Mouse (Mus musculus) right cerebral cortex, adult 2 months (tissue): Measurements from ENCODE around the gene Twsg1.

ENCODE experiments used
- DNase-seq, 2 experiments: peaks; one replicate each; pipeline ENCODE4 v3.0.0; 2021 to 2022; ENCODE audit warnings: low spot score in 2 of 2

Gene Twsg1

DNA sequence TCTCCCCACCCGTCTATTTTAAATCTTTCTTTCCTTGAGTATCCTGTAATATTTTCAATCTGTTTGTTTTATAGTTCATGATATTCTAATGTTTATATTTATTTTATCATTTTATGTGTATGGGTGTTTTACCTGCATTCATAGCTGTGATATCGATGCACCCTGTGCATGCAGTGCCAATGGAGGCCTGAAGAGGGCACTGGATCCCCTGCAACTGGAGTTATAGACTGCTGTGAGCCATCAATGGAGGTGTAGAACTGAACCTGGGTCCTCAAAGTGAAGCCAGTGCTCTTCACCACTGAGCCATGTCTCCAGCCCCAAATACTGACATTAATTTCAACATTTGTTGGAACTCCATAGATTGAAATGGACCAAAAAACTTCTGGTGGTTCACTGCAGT, 17.3 kb downstream of the Twsg1 start:
- no peak for DNase-seq

GRCm38 (mm10) chr17:65931525-65931924, 19.5 kb downstream of the Twsg1 start:
- DNase-seq = no peak

GRCm38 (mm10) chr17:65930960-65931359, 20.1 kb downstream of the Twsg1 start:
- peak; percentile 62 to 70 for DNase-seq

DNA sequence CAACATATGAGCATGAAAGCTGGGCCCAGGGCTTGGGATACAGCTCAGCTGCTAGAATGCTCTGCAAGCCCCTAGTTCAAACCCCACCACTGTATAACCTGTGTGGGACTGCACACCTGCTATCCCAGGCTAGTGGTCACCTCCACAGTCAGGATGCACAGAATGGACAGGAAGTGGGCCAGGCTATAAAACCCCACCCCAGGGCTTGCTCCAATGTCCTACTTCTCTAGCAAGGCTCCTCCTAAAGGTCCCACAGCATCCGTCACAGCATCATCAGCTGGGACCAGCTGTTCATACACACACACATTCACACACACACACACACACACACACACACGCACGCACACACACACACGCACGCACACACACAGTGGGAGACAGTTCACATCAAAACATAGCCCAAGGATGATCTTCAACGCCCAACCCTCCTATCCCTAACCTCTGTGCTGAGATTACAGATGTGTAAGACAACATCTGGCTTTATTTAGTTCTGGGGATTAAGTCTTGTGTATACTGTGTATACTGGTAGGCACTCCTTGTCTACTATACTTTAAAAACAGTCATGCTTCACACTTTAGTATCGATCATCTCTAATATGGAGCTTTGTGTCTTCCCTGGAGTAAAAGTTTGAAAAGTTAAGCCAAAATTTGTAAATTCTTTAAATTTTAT, 20.7 kb downstream of the Twsg1 start:
- DNase-seq = no peak

- no peak for DNase-seq
Measured at GRCm38 (mm10) chr17:65929319-65929978, 21.6 kb downstream of the Twsg1 start.

GRCm38 (mm10) chr17:65927077-65927476, 23.9 kb downstream of the Twsg1 start:
- peak in 1 of 2 experiments; percentile 44 for DNase-seq

- DNase-seq = no peak
Measured at GRCm38 (mm10) chr17:65924218-65924617, 26.8 kb downstream of the Twsg1 start.

DNA sequence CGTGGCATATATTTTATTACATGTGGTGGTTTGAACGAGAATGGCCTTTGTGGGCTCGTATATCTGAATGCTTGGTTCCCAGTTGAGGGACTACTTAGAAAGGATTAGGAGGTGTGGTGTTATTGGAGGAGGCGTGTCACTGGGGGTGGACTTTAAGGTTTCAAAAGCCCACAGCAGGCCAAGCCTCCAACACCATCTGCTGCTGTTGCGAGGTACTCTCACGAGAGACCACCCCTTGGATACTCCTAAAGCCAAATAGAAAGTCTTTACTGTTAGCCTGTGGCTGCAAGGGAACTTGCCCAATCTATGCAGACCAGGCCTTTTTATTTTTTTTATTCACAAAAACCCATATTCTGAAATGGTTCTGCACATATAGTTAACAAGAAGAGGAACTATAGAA, 29.1 kb downstream of the Twsg1 start:
- no peak for DNase-seq

DNA sequence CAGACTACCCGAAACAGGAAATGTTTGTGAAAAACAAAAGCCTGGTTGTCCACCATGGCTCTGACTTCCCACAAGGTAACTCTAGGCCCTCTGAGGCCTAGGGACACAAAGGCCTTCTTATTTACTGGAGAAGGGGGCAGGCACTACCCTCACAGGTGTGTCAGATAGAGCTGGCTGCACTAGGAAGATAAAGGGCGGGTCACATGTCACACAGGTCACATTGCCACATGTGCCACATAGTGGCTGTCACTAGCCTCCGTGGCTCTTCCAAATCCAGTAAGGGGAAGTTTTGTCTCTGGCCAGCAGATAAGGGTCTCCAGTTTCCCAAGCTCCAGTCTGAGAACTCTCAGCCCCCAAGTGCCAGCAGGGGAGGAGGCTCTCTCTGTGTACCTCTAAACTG, 31.8 kb downstream of the Twsg1 start:
- DNase-seq = no peak

DNA sequence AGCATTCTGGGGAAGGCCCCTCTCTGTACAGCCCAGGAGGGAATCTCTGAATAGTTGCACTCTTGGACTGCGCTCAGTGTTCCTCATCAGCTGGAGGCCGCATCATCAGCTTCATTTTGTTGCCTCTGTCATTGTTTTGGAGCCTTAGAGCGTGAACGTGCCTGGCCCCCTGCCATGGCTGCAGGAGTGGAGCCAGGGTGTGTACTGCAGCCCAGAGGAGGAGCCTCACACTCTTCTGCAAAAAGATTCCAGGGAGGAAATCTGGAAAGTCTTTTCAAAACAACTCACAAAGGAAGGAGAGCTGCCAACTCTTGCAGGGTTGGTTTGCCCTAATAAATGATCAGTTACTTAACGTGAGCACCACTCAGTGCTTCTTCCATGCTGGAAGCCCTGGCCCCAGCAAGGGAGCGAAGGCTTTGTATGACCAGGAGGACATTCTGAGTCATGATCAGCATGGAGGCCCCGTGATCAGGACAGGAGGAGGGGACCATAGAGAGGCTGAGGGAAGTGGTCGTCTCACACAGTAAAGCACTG, 34.8 kb downstream of the Twsg1 start:
- DNase-seq = peak; percentile 64 to 79

- DNase-seq = no peak
Measured at GRCm38 (mm10) chr17:65914083-65914482, 36.9 kb downstream of the Twsg1 start.

- no peak for DNase-seq
Measured at GRCm38 (mm10) chr17:65912202-65912601, 38.8 kb downstream of the Twsg1 start.

- DNase-seq = no peak
Measured at GRCm38 (mm10) chr17:65911285-65912069, 39.5 kb downstream of the Twsg1 start.

- DNase-seq = no peak
Measured at GRCm38 (mm10) chr17:65908270-65908669, 42.8 kb downstream of the Twsg1 start.

DNA sequence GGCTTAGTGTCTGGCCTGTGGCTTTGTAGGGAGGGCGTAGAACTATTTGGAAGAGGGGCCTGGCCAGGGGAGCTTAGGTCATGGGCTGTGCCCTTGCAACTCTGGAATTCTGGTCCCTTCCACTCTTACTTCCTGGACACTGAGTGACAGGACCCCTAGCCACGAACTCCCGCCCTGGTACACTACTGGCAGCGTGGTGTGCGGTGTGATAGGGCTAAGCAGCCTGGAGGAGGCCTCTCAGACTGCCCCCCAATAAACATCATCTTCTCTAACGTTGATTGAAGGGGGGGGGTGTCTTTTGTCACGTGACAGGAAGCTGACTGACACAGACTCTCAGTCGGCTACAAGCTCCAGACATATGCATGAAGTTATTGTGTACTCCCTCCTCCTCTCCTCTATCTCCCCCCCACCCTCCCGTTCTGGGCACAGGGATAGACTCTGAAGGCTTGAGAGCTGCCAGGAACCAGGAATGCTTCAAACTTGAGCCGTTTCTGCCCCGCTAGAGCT, 44.1 kb downstream of the Twsg1 start:
- no peak for DNase-seq

- DNase-seq = no peak
Measured at GRCm38 (mm10) chr17:65906313-65906894, 44.6 kb downstream of the Twsg1 start.

DNA sequence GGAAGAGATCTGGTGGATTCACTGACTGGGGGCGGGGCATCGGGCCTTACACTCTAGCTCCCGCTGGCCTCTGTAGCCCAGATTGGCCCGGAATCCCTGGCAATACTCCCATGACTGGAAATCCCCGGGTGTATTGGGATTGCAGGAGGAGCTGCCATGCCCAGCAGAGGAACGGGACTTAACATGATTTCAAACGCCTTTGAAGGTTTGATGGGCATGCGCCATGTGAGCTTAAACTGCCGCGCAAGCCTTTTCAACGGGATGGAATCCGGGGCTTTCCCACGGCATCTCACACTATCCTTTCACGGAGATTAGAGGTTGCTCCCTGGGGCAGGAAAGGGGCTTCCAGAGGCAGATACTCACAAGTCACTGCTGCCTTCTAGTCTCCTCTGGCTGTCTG, 45.8 kb downstream of the Twsg1 start:
- no peak for DNase-seq

GRCm38 (mm10) chr17:65903826-65904225, 47.2 kb downstream of the Twsg1 start:
- peak in 1 of 2 experiments; percentile 26 for DNase-seq

DNA sequence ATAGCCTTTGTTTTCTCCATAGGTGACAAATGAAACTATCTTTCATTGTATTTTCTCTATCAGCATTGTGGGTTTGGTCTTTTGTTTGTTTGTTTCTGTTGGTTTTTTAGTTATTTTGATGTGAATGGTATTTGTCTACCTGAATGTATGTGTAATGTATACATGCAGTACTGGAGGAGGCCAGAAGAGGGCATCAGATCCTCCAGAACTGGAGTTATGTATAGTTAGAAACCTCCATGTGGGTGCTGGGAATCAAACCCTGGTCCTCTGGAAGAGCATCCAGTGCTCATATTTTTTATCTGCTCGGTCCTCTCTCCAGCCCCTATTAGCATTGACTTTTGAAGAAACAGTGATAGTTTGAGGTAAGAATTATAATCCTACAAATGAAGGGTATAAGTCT, 48.0 kb downstream of the Twsg1 start:
- no peak for DNase-seq

- DNase-seq = no peak
Measured at GRCm38 (mm10) chr17:65902281-65902680, 48.7 kb downstream of the Twsg1 start.

GRCm38 (mm10) chr17:65896016-65896415, 55.0 kb downstream of the Twsg1 start:
- DNase-seq = no peak

- no peak for DNase-seq
Measured at GRCm38 (mm10) chr17:65889476-65889875, 61.5 kb downstream of the Twsg1 start.
